Mouse (Mus musculus) macrophage (primary cell): ENCODE data around the gene Limd1. TPM values are rescaled to one million over a fixed set of nuclear protein-coding genes. Genes with fewer than 3 reads are reported as not detected.
"Not testable (repeated sequence)": the region's sequence is repeated elsewhere in the genome, so short reads cannot be mapped to it uniquely, and the experiment has no call there.

ENCODE experiments used
- H3K27ac ChIP-seq: fragments of 350-480 bp; formaldehyde crosslinking; 2 replicates; pipeline ENCODE4 v1.9.0; 2021
- H3K36me3 ChIP-seq: fragments of 350-480 bp; formaldehyde crosslinking; 2 replicates; pipeline ENCODE4 v1.9.0; 2021; ENCODE audit errors: inconsistent target
- H3K4me3 ChIP-seq: fragments of 350-480 bp; formaldehyde crosslinking; 2 replicates; pipeline ENCODE4 v1.9.0; 2021; ENCODE audit errors: inconsistent target
- H3K79me2 ChIP-seq: fragments of 350-480 bp; formaldehyde crosslinking; 2 replicates; pipeline ENCODE4 v1.9.0; 2021; ENCODE audit errors: inconsistent target
- WGBS: methylation state at CpG from one replicate; pipeline ENCODE4 v1.1.7; 2026; ENCODE audit warnings: inconsistent platforms; ENCODE audit not compliant: missing documents; 5-methylcytosine and 5-hydroxymethylcytosine counted together
- polyA plus RNA-seq: library from polyadenylated mRNA; stranded (reverse); fragments of 250-400 nt; gene quantifications from 3 replicates; pipeline ENCODE4 v1.2.4, GENCODE M21; 2018; ENCODE audit warnings: inconsistent platforms
- total RNA-seq, 78 experiments: library from RNA; depleted of rRNA; stranded (reverse); fragments of 250-400 nt; gene quantifications; 1 replicate in 9 of 78; 2 replicates in 24 of 78; 3 replicates in 43 of 78; 4 replicates in 2 of 78; pipeline ENCODE4 v1.2.4; 2018; ENCODE audit warnings: inconsistent platforms in 56 of 78

The Limd1 gene
- 100 to 1,000 TPM in 1 of 26 experiments, 10 to 100 TPM in 25; 22.7 to 137 (median 49.9) TPM for total RNA-seq (2018; cell fraction: chromatin; rRNA removed)
- 10 to 100 TPM; 15.5 to 31.1 (median 23.3) TPM for total RNA-seq (2018; cell fraction: cytosol; rRNA removed)
- total RNA-seq (2018; cell fraction: nucleus; rRNA removed) = 10 to 100 TPM; 22.8 to 70.3 (median 34.9) TPM
- polyA plus RNA-seq = 20.9 to 28.1 TPM (median 21.2 TPM) in 3 replicates

DNA sequence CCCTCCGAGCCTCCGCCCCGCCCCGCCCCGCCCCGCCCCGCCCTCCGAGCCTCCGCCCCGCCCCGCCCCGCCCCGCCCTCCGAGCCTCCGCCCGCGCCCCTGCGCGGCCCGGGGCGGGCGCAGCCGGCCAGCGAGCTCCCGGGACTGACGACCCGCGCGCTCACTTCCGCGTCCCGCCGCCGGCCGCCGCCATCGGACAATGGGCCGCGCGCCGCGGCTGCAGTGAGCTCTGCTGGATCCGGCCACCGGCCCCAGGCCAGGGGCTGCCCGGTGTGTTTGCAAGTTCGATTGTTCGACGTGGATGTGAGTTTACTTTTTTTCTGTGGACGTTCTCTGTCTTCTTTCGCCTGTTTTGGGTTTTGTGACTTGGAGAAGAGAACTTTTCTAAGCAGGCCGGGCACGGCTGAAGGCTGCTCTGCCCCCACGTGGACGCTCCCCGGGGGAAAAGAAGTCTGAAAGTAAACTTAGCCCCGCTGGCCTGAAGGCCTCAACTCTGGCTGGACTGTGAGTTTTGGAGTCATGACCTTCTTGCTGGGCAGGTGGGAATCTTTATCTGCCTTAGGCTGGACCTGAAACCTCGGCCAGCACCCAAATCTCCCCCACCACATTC is at the start of gene Limd1:
Limd1 (plus strand) TSS at position 121 of the 610 bp plus-strand sequence.
- H3K27ac ChIP-seq = peak within 1 kb of the TSS; percentile 68
- H3K79me2 ChIP-seq = peaks cover 45% of the 10 kb centered on the region
- H3K36me3 ChIP-seq = peaks cover 13% of the 10 kb centered on the region; the same call in 1 of the 2 replicates
- peak within 1 kb of the TSS; percentile 65 for H3K4me3 ChIP-seq
- under 1% methylated on average over 53 of the region's 57 CpGs for WGBS

DNA sequence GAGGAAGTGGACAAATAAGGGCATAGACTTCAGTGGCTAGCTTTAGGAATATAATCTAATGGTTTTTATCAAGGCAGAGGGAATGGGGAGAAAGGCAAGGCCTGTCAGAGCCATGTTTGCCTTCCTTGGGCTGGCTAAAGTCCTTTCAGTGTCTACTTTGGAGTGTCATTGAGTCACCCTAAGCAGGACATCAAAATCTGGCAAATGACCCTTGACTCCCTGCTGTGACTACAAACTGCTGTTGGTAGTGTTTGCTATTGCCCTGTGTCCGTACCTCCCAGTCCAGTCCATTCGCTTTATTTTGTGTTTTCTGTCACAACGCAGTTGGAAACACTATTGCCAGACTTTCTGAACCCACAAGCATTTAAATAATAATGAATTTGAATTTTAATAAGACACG is 48.6 kb upstream of the Limd1 start:
- WGBS = 98% methylated on average over 4 of the region's 4 CpGs
- H3K27ac ChIP-seq = no peak overlapping the region

DNA sequence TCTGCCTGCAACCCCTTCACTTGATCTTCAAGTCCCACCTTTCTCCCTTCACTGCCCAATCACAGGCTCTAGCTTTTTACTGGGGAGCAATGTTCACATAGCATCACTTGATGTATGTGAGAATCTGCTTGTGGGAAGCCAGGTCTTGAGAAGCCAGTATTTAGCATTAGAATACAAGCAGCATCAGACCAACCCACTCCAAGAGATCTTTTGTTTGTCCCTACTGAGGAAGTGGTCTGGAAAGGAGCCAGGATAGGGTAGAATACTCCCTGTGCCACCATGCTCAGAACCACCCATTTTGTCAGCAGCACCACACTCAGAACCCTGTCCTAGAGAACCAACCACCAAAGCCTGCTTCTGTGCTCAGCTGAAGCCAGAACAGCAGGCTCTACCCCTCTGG is 47.5 kb upstream of the Limd1 start:
- Histone ChIP-seq H3K4me3 (no peak overlapping the region), H3K79me2 (no peaks in the 10 kb centered on the region), H3K36me3 (peaks cover 5% of the 10 kb centered on the region), H3K27ac (no peak overlapping the region)

More for the DNA sequence above, 48.6 kb upstream of the Limd1 start:
- no peak overlapping the region for H3K4me3 ChIP-seq
- H3K36me3 ChIP-seq = peaks cover 5% of the 10 kb centered on the region; the same call in 1 of the 2 replicates
- H3K79me2 ChIP-seq = no peaks in the 10 kb centered on the region

DNA sequence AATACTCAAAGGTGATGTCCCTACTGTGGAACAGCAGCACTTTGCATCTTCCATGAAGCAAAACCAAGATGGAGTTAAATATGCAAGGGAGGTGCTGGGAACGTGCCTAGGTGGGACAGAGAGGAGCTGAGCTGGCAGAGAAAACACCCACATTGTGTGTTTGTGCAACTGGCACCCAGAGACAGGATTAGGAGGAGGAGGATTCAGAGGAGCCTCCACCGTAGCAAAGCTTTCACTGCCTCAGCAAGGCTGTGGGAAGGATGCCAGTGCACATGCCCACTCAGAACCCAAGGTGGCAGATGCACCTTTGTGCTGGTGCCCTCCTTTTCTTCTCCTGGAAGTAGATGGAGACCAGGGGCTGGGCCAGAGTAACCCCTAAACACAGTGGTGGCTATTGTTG is 40.3 kb upstream of the Limd1 start:
- H3K4me3 ChIP-seq = no peak overlapping the region
- peaks cover 17% of the 10 kb centered on the region; the same call in 1 of the 2 replicates for H3K36me3 ChIP-seq
- 83% methylated on average over 2 of the region's 2 CpGs for WGBS
- no peaks in the 10 kb centered on the region for H3K79me2 ChIP-seq
- H3K27ac ChIP-seq = no peak overlapping the region

DNA sequence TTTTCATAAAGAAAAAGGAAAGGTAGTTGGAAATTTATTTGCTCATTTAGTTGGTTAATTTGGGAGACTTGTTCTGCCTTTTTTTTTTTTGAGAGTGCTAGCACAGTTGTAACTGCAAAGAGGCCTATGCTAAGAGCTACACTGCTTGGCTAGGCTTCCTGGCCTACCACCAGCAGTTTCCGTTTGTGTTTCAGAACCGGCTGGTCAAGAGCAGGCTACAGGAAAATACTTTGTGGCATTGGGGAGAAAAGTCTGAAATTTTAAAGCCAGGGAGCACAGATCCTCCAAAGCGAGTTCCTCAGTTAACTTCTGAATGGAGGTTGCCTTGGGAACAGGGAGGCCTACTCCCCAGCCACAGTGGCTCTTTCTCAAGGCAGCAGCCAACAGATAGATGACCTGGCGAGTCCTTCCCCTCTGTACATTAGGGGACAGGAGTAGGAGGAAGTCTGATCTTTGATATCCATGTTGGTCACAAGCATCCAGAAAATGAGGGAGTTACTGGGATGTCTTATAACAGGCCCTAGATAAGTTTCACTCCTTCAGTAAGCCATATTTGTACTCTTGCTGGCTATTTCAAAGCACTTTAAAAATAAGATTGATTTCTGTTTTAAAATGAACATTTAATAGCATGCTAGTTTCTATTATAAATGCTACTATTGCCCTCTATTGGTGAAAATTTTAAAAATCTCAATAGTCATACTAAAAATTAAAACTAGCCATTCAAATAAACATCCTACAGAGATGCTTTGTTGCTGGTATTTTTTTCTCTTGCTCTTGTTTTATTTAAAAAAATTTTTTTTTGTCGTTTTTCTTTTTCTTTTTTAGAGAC is 38.1 kb upstream of the Limd1 start:
- 83% methylated on average over 5 of the region's 5 CpGs for WGBS
- Histone ChIP-seq H3K79me2 (no peaks in the 10 kb centered on the region), H3K4me3 (no peak overlapping the region), H3K36me3 (peaks cover 17% of the 10 kb centered on the region; the same call in 1 of the 2 replicates), H3K27ac (no peak overlapping the region)

GRCm38 (mm10) chr9:123447101-123447500 is 31.4 kb upstream of the Limd1 start:
- not testable (repeated sequence) for H3K36me3 ChIP-seq, H3K79me2 ChIP-seq, H3K27ac ChIP-seq, H3K4me3 ChIP-seq
- no CpG with 5 or more reads among the region's 3 CpGs for WGBS

- Histone ChIP-seq H3K4me3 (no peak overlapping the region), H3K27ac (no peak overlapping the region), H3K36me3 (no peaks in the 10 kb centered on the region), H3K79me2 (no peaks in the 10 kb centered on the region)
These were observed 29.9 kb upstream of the Limd1 start for GRCm38 (mm10) chr9:123448594-123448993.

GRCm38 (mm10) chr9:123450174-123450573 is 28.3 kb upstream of the Limd1 start:
- Histone ChIP-seq H3K36me3 (no peaks in the 10 kb centered on the region), H3K4me3 (no peak overlapping the region), H3K79me2 (no peaks in the 10 kb centered on the region), H3K27ac (no peak overlapping the region)
- 89% methylated on average over 1 of the region's 2 CpGs for WGBS

DNA sequence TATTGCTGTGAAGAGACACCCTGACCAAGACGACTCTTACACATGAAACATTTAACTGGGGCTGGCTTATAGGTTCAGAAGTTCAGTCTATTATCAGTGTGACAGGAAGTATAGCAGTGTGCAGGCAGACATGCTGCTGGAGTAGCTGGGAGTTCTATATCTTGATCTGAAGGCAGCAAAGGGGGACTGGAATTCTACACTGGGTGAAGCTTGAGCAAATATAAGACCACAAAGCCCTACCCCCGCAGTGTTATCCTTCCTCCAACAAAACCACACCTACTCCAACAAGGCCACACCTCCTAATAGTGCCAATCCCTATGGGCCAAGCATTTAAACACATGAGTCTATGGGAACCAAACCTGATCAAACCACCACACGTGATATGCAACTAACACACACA is 26.7 kb upstream of the Limd1 start:
- Histone ChIP-seq H3K4me3 (no peak overlapping the region), H3K36me3 (no peaks in the 10 kb centered on the region), H3K27ac (no peak overlapping the region), H3K79me2 (no peaks in the 10 kb centered on the region)
- 92% methylated on average over 3 of the region's 3 CpGs for WGBS

- Histone ChIP-seq H3K36me3 (no peaks in the 10 kb centered on the region; the same call in 1 of the 2 replicates), H3K27ac (no peak overlapping the region), H3K4me3 (no peak overlapping the region), H3K79me2 (no peaks in the 10 kb centered on the region)
- WGBS = 97% methylated on average over 9 of the region's 9 CpGs
These were observed 21.6 kb upstream of the Limd1 start for GRCm38 (mm10) chr9:123456634-123457602.

DNA sequence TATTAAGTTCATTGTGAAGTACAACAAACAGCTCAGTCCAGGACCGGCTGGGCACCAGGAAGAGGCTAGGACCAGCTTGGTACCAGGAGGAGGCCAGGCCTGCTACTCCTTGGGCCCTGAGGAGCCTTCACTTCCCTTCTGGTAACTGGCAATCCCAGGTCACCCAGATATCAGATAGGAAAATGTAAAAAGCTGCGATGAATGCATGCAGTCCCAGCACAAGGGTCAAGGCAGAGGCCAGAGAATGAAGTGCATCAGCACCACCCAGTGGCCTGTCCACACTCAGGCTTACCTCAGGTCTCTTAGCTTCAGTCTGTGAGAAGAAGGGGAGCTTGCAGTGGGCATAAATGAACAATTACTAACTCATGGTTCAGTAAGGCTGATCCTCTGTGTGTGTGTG is 20.9 kb upstream of the Limd1 start:
- Histone ChIP-seq H3K79me2 (no peaks in the 10 kb centered on the region), H3K27ac (no peak overlapping the region), H3K4me3 (no peak overlapping the region), H3K36me3 (no peaks in the 10 kb centered on the region; the same call in 1 of the 2 replicates)
- WGBS = 93% methylated on average over 2 of the region's 2 CpGs

DNA sequence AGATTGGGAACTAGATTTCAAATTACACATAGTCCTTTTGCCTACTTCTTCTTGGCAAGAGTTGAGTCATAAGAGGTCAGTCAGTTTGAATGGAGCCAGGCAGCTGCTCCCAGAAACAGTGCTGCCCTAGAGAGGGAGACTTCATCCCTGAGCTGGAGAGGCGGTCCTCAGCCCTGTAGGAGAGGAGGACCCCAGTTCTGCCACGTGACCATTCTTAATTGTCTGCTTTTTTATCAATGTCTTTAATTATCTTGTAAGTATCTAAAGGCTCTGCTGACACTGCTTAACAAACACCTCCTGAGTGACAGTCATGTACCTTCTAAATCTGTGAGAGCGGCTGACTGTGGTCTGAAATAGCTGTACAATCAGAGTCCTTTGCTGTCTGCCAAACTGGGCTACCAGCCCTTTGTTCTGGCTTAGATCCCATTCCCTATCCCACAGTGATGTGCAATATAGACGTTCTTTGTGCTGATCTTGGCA is 11.3 kb upstream of the Limd1 start:
- Histone ChIP-seq H3K27ac (no peak overlapping the region), H3K79me2 (no peaks in the 10 kb centered on the region), H3K4me3 (no peak overlapping the region), H3K36me3 (no peaks in the 10 kb centered on the region)
- 93% methylated on average over 4 of the region's 4 CpGs for WGBS

GRCm38 (mm10) chr9:123468406-123469085 is 10.0 kb upstream of the Limd1 start:
- Histone ChIP-seq H3K79me2 (no peaks in the 10 kb centered on the region), H3K27ac (no peak overlapping the region), H3K36me3 (no peaks in the 10 kb centered on the region), H3K4me3 (no peak overlapping the region)
- WGBS = 92% methylated on average over 5 of the region's 5 CpGs

DNA sequence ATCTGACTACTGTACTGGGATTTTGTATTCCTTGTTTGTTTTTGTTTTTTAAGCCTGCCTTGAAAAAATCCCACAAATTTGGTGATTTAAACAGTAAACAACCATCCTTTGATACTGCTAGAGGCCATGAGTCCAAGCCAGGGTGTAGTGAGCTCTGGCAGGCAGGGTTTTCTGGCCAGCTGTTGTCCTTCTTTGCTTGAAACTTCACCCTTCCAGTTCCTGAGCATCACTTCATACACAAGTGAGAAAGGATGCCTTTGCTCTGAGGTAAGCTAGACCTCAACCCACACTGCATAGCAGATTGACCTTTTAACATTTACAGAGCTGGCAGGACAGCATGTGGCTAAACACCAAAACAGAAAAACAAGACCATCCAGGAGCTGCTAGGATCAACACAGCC is 9.4 kb upstream of the Limd1 start:
- no peaks in the 10 kb centered on the region for H3K36me3 ChIP-seq
- no peak overlapping the region for H3K27ac ChIP-seq
- H3K79me2 ChIP-seq = no peaks in the 10 kb centered on the region
- H3K4me3 ChIP-seq = no peak overlapping the region
